Mouse (Mus musculus) CH12.LX (cell line): ENCODE data around the gene Gatad2a. TPM values are rescaled to one million over a fixed set of nuclear protein-coding genes. Genes with fewer than 3 reads are reported as not detected.

ENCODE experiments used
- DNase-seq: peaks from one replicate; pipeline ENCODE4 v3.0.0-alpha.2; 2013; ENCODE audit errors: extremely low read depth
- H3K27ac ChIP-seq: 2 replicates; pipeline ENCODE4 v1.5.1; 2012; ENCODE audit warnings: low read depth, mild to moderate bottlenecking, control low read depth, moderate library complexity; ENCODE audit not compliant: insufficient read depth
- H3K27me3 ChIP-seq: replicated peaks from 2 replicates; pipeline ENCODE3; 2012; ENCODE audit warnings: inconsistent platforms
- H3K36me3 ChIP-seq, 2 experiments: replicated peaks in 1 of 2; 2 replicates each; pipeline versions ENCODE3 to v1.6.1; 2012; ENCODE audit warnings: inconsistent platforms in 1 of 2, low read length in 1 of 2, mild to moderate bottlenecking in 1 of 2, mixed read lengths in 1 of 2, moderate library complexity in 1 of 2; ENCODE audit not compliant: control insufficient read depth in 1 of 2, insufficient read depth in 1 of 2
- H3K4me1 ChIP-seq, 2 experiments: 2 replicates each; pipeline ENCODE4 v1.6.1; 2012; ENCODE audit warnings: inconsistent platforms in 1 of 2, moderate library complexity in 1 of 2; ENCODE audit not compliant: insufficient read depth in 2 of 2, control insufficient read depth in 1 of 2
- H3K4me2 ChIP-seq: 2 replicates; pipeline ENCODE4 v1.6.1; 2012; ENCODE audit warnings: low read depth, mild to moderate bottlenecking, control low read depth; ENCODE audit not compliant: poor library complexity, insufficient read depth, severe bottlenecking
- H3K4me3 ChIP-seq, 3 experiments: fragments of 150-350 bp in 1 of 3; sonication (generic) in 1 of 3; replicated peaks in 1 of 3; 2 replicates each; pipeline versions ENCODE3 to v1.5.1; 2011 to 2012; ENCODE audit warnings: low read depth in 2 of 3, low read length in 2 of 3, mild to moderate bottlenecking in 2 of 3, moderate library complexity in 2 of 3, control low read depth in 1 of 3, improper control_type of control experiment in 1 of 3, inconsistent platforms in 1 of 3, mixed read lengths in 1 of 3; ENCODE audit not compliant: poor library complexity in 1 of 3
- H3K79me2 ChIP-seq: replicated peaks from 2 replicates; pipeline ENCODE4 v1.6.1; 2012; ENCODE audit warnings: mild to moderate bottlenecking, moderate library complexity; ENCODE audit not compliant: control insufficient read depth, poor library complexity, insufficient read depth, severe bottlenecking; ENCODE audit errors: extremely low read depth
- H3K9ac ChIP-seq: 2 replicates; pipeline ENCODE4 v1.6.1; 2012; ENCODE audit warnings: low read depth, mild to moderate bottlenecking, control low read depth, moderate library complexity; ENCODE audit not compliant: insufficient read depth
- H3K9me3 ChIP-seq: replicated peaks from 2 replicates; pipeline ENCODE3; 2012; ENCODE audit warnings: low read length, inconsistent platforms, mixed read lengths
- CHD2 ChIP-seq: IDR thresholded peaks from 2 replicates; pipeline ENCODE4 v1.6.1; 2011; ENCODE audit warnings: low read length, improper control_type of control experiment
- CTCF ChIP-seq, 2 experiments: IDR thresholded peaks in 1 of 2; conservative IDR thresholded peaks in 1 of 2; 2 replicates each; pipeline ENCODE4 v1.5.1; 2011 to 2012; ENCODE audit warnings: low read depth in 2 of 2, low read length in 2 of 2, improper control_type of control experiment in 1 of 2, inconsistent platforms in 1 of 2, mild to moderate bottlenecking in 1 of 2, moderate library complexity in 1 of 2
- E2F4 ChIP-seq: IDR thresholded peaks from 2 replicates; pipeline ENCODE4 v1.6.1; 2011; ENCODE audit warnings: low read depth, low read length, improper control_type of control experiment; ENCODE audit not compliant: insufficient replicate concordance
- ELF1 ChIP-seq: IDR thresholded peaks from 2 replicates; pipeline ENCODE4 v1.6.1; 2014; ENCODE audit warnings: low read depth, mild to moderate bottlenecking, inconsistent platforms, low read length, improper control_type of control experiment
- EP300 ChIP-seq: IDR thresholded peaks from 2 replicates; pipeline ENCODE4 v1.6.1; 2011; ENCODE audit warnings: low read length, improper control_type of control experiment
- ETS1 ChIP-seq: conservative IDR thresholded peaks from 2 replicates; pipeline ENCODE4 v1.6.1; 2012; ENCODE audit warnings: low read depth, mild to moderate bottlenecking, inconsistent platforms, low read length, improper control_type of control experiment, moderate library complexity
- GABPA ChIP-seq: IDR thresholded peaks from 2 replicates; pipeline ENCODE4 v1.6.1; 2012; ENCODE audit warnings: low read depth, low read length, improper control_type of control experiment, inconsistent platforms; ENCODE audit not compliant: insufficient replicate concordance
- HCFC1 ChIP-seq: IDR thresholded peaks from 2 replicates; pipeline ENCODE4 v1.6.1; 2012; ENCODE audit warnings: low read depth, mild to moderate bottlenecking, inconsistent platforms, low read length, improper control_type of control experiment
- IRF4 ChIP-seq: IDR thresholded peaks from 2 replicates; pipeline ENCODE4 v1.6.1; 2014; ENCODE audit warnings: low read depth, mild to moderate bottlenecking, inconsistent platforms, low read length, improper control_type of control experiment
- JUN ChIP-seq: IDR thresholded peaks from 2 replicates; pipeline ENCODE4 v1.6.1; 2011; ENCODE audit warnings: low read depth, mild to moderate bottlenecking, low read length, improper control_type of control experiment, moderate library complexity; ENCODE audit not compliant: insufficient read depth
- JUND ChIP-seq: conservative IDR thresholded peaks from 2 replicates; pipeline ENCODE4 v1.6.1; 2011; ENCODE audit warnings: low read depth, low read length, improper control_type of control experiment
- KAT2A ChIP-seq: IDR thresholded peaks from 2 replicates; pipeline ENCODE4 v1.6.1; 2012; ENCODE audit warnings: low read length, improper control_type of control experiment, inconsistent platforms; ENCODE audit not compliant: insufficient replicate concordance
- MAFK ChIP-seq: IDR thresholded peaks from 2 replicates; pipeline ENCODE4 v1.6.1; 2011; ENCODE audit warnings: low read length, improper control_type of control experiment; ENCODE audit not compliant: insufficient replicate concordance
- MAZ ChIP-seq: IDR thresholded peaks from 2 replicates; pipeline ENCODE4 v1.6.1; 2012; ENCODE audit warnings: low read depth, mild to moderate bottlenecking, inconsistent platforms, low read length, improper control_type of control experiment, moderate library complexity
- MEF2A ChIP-seq: IDR thresholded peaks from 2 replicates; pipeline ENCODE4 v1.6.1; 2014; ENCODE audit warnings: low read depth, mild to moderate bottlenecking, inconsistent platforms, low read length, improper control_type of control experiment, borderline replicate concordance
- MXI1 ChIP-seq: IDR thresholded peaks from 2 replicates; pipeline ENCODE4 v1.6.1; 2011; ENCODE audit warnings: mild to moderate bottlenecking, low read depth, low read length, improper control_type of control experiment
- MYC ChIP-seq: IDR thresholded peaks from 2 replicates; pipeline ENCODE4 v1.6.1; 2011; ENCODE audit warnings: low read depth, mild to moderate bottlenecking, improper control_type of control experiment, low read length
- NELFE ChIP-seq: IDR thresholded peaks from 2 replicates; pipeline ENCODE4 v1.6.1; 2011; ENCODE audit warnings: low read depth, low read length, improper control_type of control experiment
- NRF1 ChIP-seq: IDR thresholded peaks from 2 replicates; pipeline ENCODE4 v1.6.1; 2014; ENCODE audit warnings: low read depth, mild to moderate bottlenecking, inconsistent platforms, low read length, improper control_type of control experiment, moderate library complexity
- PAX5 ChIP-seq: IDR thresholded peaks from 2 replicates; pipeline ENCODE4 v1.6.1; 2012; ENCODE audit warnings: low read length, inconsistent platforms, mixed read lengths
- POLR2A ChIP-seq: IDR thresholded peaks from 2 replicates; pipeline ENCODE4 v1.6.1; 2011; ENCODE audit warnings: low read depth, mild to moderate bottlenecking, improper control_type of control experiment, low read length
- RAD21 ChIP-seq: IDR thresholded peaks from 2 replicates; pipeline ENCODE4 v1.6.1; 2011; ENCODE audit warnings: low read depth, mild to moderate bottlenecking, low read length, improper control_type of control experiment, moderate library complexity
- RCOR1 ChIP-seq: conservative IDR thresholded peaks from 2 replicates; pipeline ENCODE4 v1.6.1; 2012; ENCODE audit warnings: low read depth, mild to moderate bottlenecking, inconsistent platforms, low read length, improper control_type of control experiment
- SIN3A ChIP-seq: IDR thresholded peaks from 2 replicates; pipeline ENCODE4 v1.6.1; 2012; ENCODE audit warnings: low read length, improper control_type of control experiment, inconsistent platforms
- SMC3 ChIP-seq: IDR thresholded peaks from 2 replicates; pipeline ENCODE4 v1.6.1; 2011; ENCODE audit warnings: low read depth, low read length, improper control_type of control experiment
- TBP ChIP-seq: conservative IDR thresholded peaks from 2 replicates; pipeline ENCODE4 v1.6.1; 2011; ENCODE audit warnings: low read depth, low read length, improper control_type of control experiment
- TCF12 ChIP-seq: IDR thresholded peaks from 2 replicates; pipeline ENCODE4 v1.6.1; 2014; ENCODE audit warnings: low read depth, mild to moderate bottlenecking, inconsistent platforms, low read length, improper control_type of control experiment
- UBTF ChIP-seq: IDR thresholded peaks from 2 replicates; pipeline ENCODE4 v1.6.1; 2012; ENCODE audit warnings: low read depth, mild to moderate bottlenecking, inconsistent platforms, low read length, improper control_type of control experiment, moderate library complexity
- USF1 ChIP-seq: IDR thresholded peaks from 2 replicates; pipeline ENCODE4 v1.6.1; 2014; ENCODE audit warnings: low read depth, mild to moderate bottlenecking, inconsistent platforms, low read length, improper control_type of control experiment
- USF2 ChIP-seq: conservative IDR thresholded peaks from 2 replicates; pipeline ENCODE4 v1.6.1; 2011; ENCODE audit warnings: low read depth, low read length, improper control_type of control experiment
- ZC3H11A ChIP-seq: IDR thresholded peaks from 2 replicates; pipeline ENCODE4 v1.6.1; 2012; ENCODE audit warnings: low read depth, mild to moderate bottlenecking, inconsistent platforms, low read length, improper control_type of control experiment
- ZKSCAN1 ChIP-seq: IDR thresholded peaks from 2 replicates; pipeline ENCODE4 v1.6.1; 2012; ENCODE audit warnings: low read depth, inconsistent platforms, low read length, improper control_type of control experiment, borderline replicate concordance
- ZMIZ1 ChIP-seq: IDR thresholded peaks from 2 replicates; pipeline ENCODE4 v1.6.1; 2012; ENCODE audit warnings: low read depth, mild to moderate bottlenecking, inconsistent platforms, low read length, improper control_type of control experiment
- ZNF384 ChIP-seq: IDR thresholded peaks from 2 replicates; pipeline ENCODE4 v1.6.1; 2012; ENCODE audit warnings: low read depth, low read length, improper control_type of control experiment, inconsistent platforms
- dilution Hi-C: fragments of 300-500 bp; cut with MboI; formaldehyde crosslinking; loops from 2 replicates; pipeline ENCODE4 v1.14.3; 2020; ENCODE audit warnings: low sequenced_read_pairs; ENCODE audit not compliant: extremely low pct_unique_long_range_greater_than_20kb, extremely low pct_ligation_motif_present
- in situ Hi-C: fragments of 300-500 bp; cut with MboI; formaldehyde crosslinking; loops from 3 replicates; pipeline ENCODE4 v1.14.3; 2019; ENCODE audit warnings: low sequenced_read_pairs, low pct_ligation_motif_present, low pct_unique_long_range_greater_than_20kb, mixed read lengths
- polyA plus RNA-seq: library from polyadenylated mRNA; unstranded; fragments of >175 nt; gene quantifications from 2 replicates; pipeline ENCODE4 v1.2.1, GENCODE M21; 2012; ENCODE audit warnings: low read depth; ENCODE audit not compliant: insufficient read length
- total RNA-seq, 2 experiments: library from RNA; depleted of rRNA; stranded (reverse); fragments of 300-350 nt in 1 of 2; fragments of >200 nt in 1 of 2; gene quantifications; 2 replicates each; pipeline ENCODE4 v1.2.3; 2012 to 2014

The Gatad2a gene
- 70.8 and 73.2 TPM in 2 replicates for total RNA-seq (2012; rRNA removed)
- 31.5 and 35.7 TPM in 2 replicates for total RNA-seq (2014; rRNA removed)
- polyA plus RNA-seq, result 95.1 and 122 TPM in 2 replicates

DNA sequence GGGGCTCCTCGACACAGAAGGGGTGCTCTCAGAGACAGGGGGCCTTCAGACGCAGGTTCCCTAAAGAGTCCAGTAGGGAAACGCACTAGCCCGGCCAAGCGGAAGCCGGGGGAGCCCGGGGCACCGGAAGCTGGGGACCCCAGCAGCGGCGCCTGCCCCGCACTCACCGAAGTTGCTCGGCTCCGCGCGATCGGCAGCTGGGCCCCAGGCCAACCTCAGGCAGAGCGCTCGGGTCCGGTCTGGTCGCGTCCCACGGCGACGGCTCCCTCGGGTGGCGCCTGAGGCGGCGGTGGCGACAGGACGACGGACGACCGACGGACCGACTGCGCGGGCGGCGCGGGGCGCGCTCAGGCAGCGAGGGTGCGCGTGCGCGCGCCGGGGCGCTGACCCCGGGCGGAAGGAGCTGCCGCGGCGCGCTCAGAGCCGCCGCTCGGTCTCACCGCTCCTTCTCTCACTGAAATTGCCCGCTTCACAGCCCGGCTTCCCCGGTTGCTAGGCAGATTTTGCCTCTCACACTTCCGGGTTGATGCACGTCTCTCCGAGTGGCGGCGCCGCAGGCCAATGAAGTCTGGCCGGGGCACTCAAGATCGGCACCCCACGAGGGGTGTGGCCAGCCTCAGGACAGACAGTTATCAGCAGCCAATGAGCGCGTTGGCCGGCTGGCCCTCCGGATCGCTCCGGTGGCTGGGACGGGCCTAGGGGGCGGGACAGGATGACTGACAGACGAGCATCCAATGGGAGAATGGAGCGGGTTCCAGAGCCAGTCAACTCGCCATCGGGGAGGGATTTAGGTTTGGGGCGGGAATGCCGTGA is at the start of gene Gatad2a:
Gatad2a (minus strand) TSS at position 609 of the 813 bp plus-strand sequence.
- peak within 1 kb of the TSS; percentile 87 for H3K27ac ChIP-seq
- in situ Hi-C loops, result no loop called here
- H3K27me3 ChIP-seq, result no peaks in the 10 kb centered on the region
- TF ChIP-seq USF2, result no peak
- TF ChIP-seq HCFC1, result peak; percentile 61
- TF ChIP-seq EP300, result no peak
- TF ChIP-seq MAZ, result peak; percentile 62; the same call in 1 of the 2 replicates
- no peak for TF ChIP-seq JUN
- peak; percentile 53; the same call in 1 of the 2 replicates for TF ChIP-seq KAT2A
- no peak for TF ChIP-seq ZC3H11A
- TF ChIP-seq IRF4, result 0 out of 2 replicates have a peak, but pooled peaks have one; percentile 28
- peak; percentile 74; the same call in 1 of the 2 replicates for TF ChIP-seq NELFE
- peak; percentile 96 for TF ChIP-seq CHD2
- no peak for TF ChIP-seq GABPA
- TF ChIP-seq MEF2A, result no peak; the same call in 1 of the 2 replicates
- TF ChIP-seq CTCF (conservative IDR thresholded peaks at IDR 0.05 in 1 of 2, IDR thresholded peaks at IDR 0.05 in 1 of 2; ENCODE audit: low read depth in 2 of 2, low read length in 2 of 2), result peak in 1 of 2 experiments; percentile 47; a peak in 2 of 4 replicates
- no peak for TF ChIP-seq RCOR1
- TF ChIP-seq NRF1, result peak; percentile 86
- peak; percentile 76; the same call in 1 of the 2 replicates for TF ChIP-seq E2F4
- TF ChIP-seq ZKSCAN1, result no peak
- TF ChIP-seq UBTF, result peak; percentile 81
- TF ChIP-seq TCF12, result peak; percentile 68
- TF ChIP-seq SMC3, result no peak; the same call in 1 of the 2 replicates
- no peak for TF ChIP-seq USF1
- TF ChIP-seq PAX5, result no peak
- no peak; the same call in 1 of the 2 replicates for TF ChIP-seq ZMIZ1
- TF ChIP-seq TBP, result peak; percentile 67
- TF ChIP-seq ELF1, result peak; percentile 100
- no peak for TF ChIP-seq JUND
- peak; percentile 46; the same call in 1 of the 2 replicates for TF ChIP-seq MXI1
- TF ChIP-seq ETS1, result peak; percentile 7; the same call in 1 of the 2 replicates
- TF ChIP-seq ZNF384, result no peak
- peak; percentile 55; the same call in 1 of the 2 replicates for TF ChIP-seq POLR2A
- TF ChIP-seq MAFK, result no peak
- no peak for TF ChIP-seq MYC
- TF ChIP-seq SIN3A, result peak; percentile 89
- peak; percentile 29 for TF ChIP-seq RAD21
- peaks cover 26% of the 10 kb centered on the region for H3K79me2 ChIP-seq
- H3K9ac ChIP-seq, result peak within 1 kb of the TSS; percentile 92
- H3K9me3 ChIP-seq, result no peaks in the 10 kb centered on the region
- H3K4me1 ChIP-seq, result peaks cover 4 to 32% of the 10 kb centered on the region in 2 experiments
- DNase-seq, result peak; percentile 100
- peak within 1 kb of the TSS; percentile 90 for H3K4me2 ChIP-seq
- H3K36me3 ChIP-seq, result peaks cover 4 to 21% of the 10 kb centered on the region in 2 experiments
- dilution Hi-C loops, result no loop called here
- peak within 1 kb of the TSS; percentile 94 to 97 (median 95) for H3K4me3 ChIP-seq
